Mouse (Mus musculus) stomach, embryonic 14.5 days (tissue): Measurements from ENCODE around the gene Gbp2. TPM values are rescaled to one million over a fixed set of nuclear protein-coding genes. Genes with fewer than 3 reads are reported as not detected.
A peak's percentile ranks its signal among the peaks of the same experiment; 100 is the strongest.
"Not testable (repeated sequence)": the region's sequence is repeated elsewhere in the genome, so short reads cannot be mapped to it uniquely, and the experiment has no call there.

Experiments
- ATAC-seq: fragments of 200-750 bp; cut with Nextera tagmentation; 2 replicates; pipeline ENCODE4 v1.8.0; 2017; ENCODE audit warnings: low read depth, moderate TSS enrichment; ENCODE audit not compliant: insufficient number of reproducible peaks, insufficient read depth, low FRiP score
- H3K27ac ChIP-seq: fragments of 300-500 bp; sonication (generic); 2 replicates; pipeline ENCODE4 v1.5.1; 2014; ENCODE audit warnings: mild to moderate bottlenecking, low read length, moderate library complexity, mixed read lengths
- H3K27me3 ChIP-seq: fragments of 300-500 bp; sonication (generic); 2 replicates; pipeline ENCODE4 v1.6.1; 2014; ENCODE audit warnings: low read length, control low read depth, mixed read lengths; ENCODE audit not compliant: control insufficient read depth, insufficient read depth
- H3K36me3 ChIP-seq: fragments of 300-500 bp; sonication (generic); 2 replicates; pipeline ENCODE4 v1.6.1; 2014; ENCODE audit warnings: mild to moderate bottlenecking, control low read depth, low read length, moderate library complexity, mixed read lengths; ENCODE audit not compliant: control insufficient read depth, insufficient read depth
- H3K4me1 ChIP-seq: fragments of 300-500 bp; sonication (generic); 2 replicates; pipeline ENCODE4 v1.6.1; 2014; ENCODE audit warnings: low read length, control low read depth, mixed read lengths; ENCODE audit not compliant: control insufficient read depth, insufficient read depth
- H3K4me2 ChIP-seq: fragments of 300-500 bp; sonication (generic); replicated peaks from 2 replicates; pipeline ENCODE4 v1.6.1; 2014; ENCODE audit warnings: low read depth, low read length, control low read depth
- H3K4me3 ChIP-seq: fragments of 300-500 bp; sonication (generic); 2 replicates; pipeline ENCODE4 v1.5.1; 2014; ENCODE audit warnings: low read depth, low read length, control low read depth
- H3K9ac ChIP-seq: fragments of 300-500 bp; sonication (generic); replicated peaks from 2 replicates; pipeline ENCODE4 v1.6.1; 2014; ENCODE audit warnings: low read depth, mild to moderate bottlenecking, control low read depth, low read length, moderate library complexity, mixed read lengths
- H3K9me3 ChIP-seq: fragments of 300-500 bp; sonication (generic); 2 replicates; pipeline ENCODE4 v1.6.1; 2016; ENCODE audit warnings: low read depth, low read length, control low read depth; ENCODE audit not compliant: control insufficient read depth
- WGBS: fragments of 180-500 bp; shearing (Covaris S2); extraction: QIAGEN DNeasy Blood & Tissue Kit; methylation state at CpG from one replicate; pipeline ENCODE4 v1.1.7; 2014; 5-methylcytosine and 5-hydroxymethylcytosine counted together
- polyA plus RNA-seq: library from polyadenylated mRNA; unstranded; fragments of >200 nt; fragmentation: Nextera tagmentation; extraction: Ambion mirVana; gene quantifications from 2 replicates; pipeline ENCODE4 v1.2.1, GENCODE M21; 2014

Gbp2 gene
- polyA plus RNA-seq, 1 experiment from 2014 or later: 3.7 TPM

DNA sequence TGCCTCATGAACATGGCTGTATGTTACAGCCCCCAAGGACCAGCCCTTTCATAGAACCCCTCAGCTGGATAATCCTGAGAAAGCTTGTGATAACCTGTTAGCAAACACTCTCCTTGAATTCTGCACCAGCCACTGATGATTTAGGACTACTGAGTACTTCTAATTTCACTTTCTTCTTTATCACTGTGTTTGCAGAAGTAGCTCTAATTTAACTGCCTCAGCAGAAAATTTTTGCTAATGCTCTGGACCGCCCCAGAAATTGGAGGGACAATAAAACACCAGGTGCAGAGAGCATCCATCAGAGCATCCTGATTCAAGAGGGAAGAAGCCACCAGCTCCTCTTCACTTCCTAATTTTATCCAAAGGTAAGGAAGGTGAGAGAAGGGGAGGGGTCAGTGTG is 25.9 kb upstream of the Gbp2 start, which contains the start of gene Gbp2b:
TSS of gene Gbp2b (plus strand) at position 301 of the 400 bp plus-strand sequence.
- Histone ChIP-seq H3K4me2 (no peak within 1 kb of the TSS), H3K36me3 (no peaks in the 10 kb centered on the region), H3K9me3 (no peaks in the 10 kb centered on the region), H3K4me1 (no peaks in the 10 kb centered on the region), H3K4me3 (no peak within 1 kb of the TSS), H3K27me3 (no peaks in the 10 kb centered on the region), H3K27ac (no peak within 1 kb of the TSS), H3K9ac (no peak within 1 kb of the TSS)
- no peak for ATAC-seq
- WGBS: 69% methylated on average over 1 of the region's 1 CpGs

DNA sequence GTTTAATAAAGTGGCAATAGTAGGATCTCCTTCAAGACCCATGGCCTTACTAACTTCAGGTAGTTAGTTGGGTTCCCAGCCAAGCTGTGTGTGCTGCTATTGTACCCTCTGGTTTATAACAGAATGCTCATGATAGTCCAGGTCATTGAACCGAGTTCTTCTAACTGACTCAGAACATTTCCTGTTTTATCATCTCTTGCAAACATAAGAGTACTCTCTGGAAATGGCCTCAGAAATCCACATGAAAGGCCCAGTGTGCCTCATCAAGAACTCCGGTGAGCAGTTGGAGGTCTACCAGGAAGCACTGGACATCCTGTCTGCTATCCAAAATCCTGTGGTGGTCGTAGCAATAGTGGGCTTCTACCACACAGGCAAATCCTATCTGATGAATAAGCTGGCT is 22.5 kb upstream of the Gbp2 start:
- Histone ChIP-seq H3K9ac (no peak overlapping the region), H3K4me3 (no peak overlapping the region), H3K27me3 (no peaks in the 10 kb centered on the region), H3K36me3 (no peaks in the 10 kb centered on the region), H3K4me2 (no peak overlapping the region), H3K4me1 (no peaks in the 10 kb centered on the region), H3K27ac (no peak overlapping the region), H3K9me3 (no peaks in the 10 kb centered on the region)
- no peak for ATAC-seq
- 75% methylated on average over 3 of the region's 3 CpGs for whole genome bisulfite sequencing

- H3K9ac ChIP-seq: no peak overlapping the region
- no peaks in the 10 kb centered on the region for H3K4me1 ChIP-seq
- no peak overlapping the region for H3K27ac ChIP-seq
- H3K9me3 ChIP-seq: no peaks in the 10 kb centered on the region
- no peak overlapping the region for H3K4me3 ChIP-seq
- H3K4me2 ChIP-seq: no peak overlapping the region
- H3K36me3 ChIP-seq: no peaks in the 10 kb centered on the region
- no peaks in the 10 kb centered on the region for H3K27me3 ChIP-seq
- ATAC-seq: no peak
Measured at GRCm38 (mm10) chr3:142601675-142602074, 18.7 kb upstream of the Gbp2 start.

- Histone ChIP-seq H3K27ac (no peak overlapping the region), H3K36me3 (no peaks in the 10 kb centered on the region), H3K9me3 (no peaks in the 10 kb centered on the region), H3K4me3 (no peak overlapping the region), H3K27me3 (no peaks in the 10 kb centered on the region), H3K9ac (no peak overlapping the region), H3K4me1 (no peaks in the 10 kb centered on the region), H3K4me2 (no peak overlapping the region)
- 87% methylated on average over 3 of the region's 3 CpGs for WGBS
- no peak for ATAC-seq
Measured at GRCm38 (mm10) chr3:142618658-142619057, 1.7 kb upstream of the Gbp2 start.

GRCm38 (mm10) chr3:142619606-142620005 is 796 bp upstream of the Gbp2 start:
- WGBS: 50% methylated on average over 1 of the region's 1 CpGs
- no peak overlapping the region for H3K4me2 ChIP-seq
- H3K27me3 ChIP-seq: no peaks in the 10 kb centered on the region
- ATAC-seq: no peak
- no peaks in the 10 kb centered on the region for H3K36me3 ChIP-seq
- H3K4me1 ChIP-seq: no peaks in the 10 kb centered on the region
- H3K9me3 ChIP-seq: no peaks in the 10 kb centered on the region
- H3K27ac ChIP-seq: no peak overlapping the region
- H3K4me3 ChIP-seq: no peak overlapping the region
- H3K9ac ChIP-seq: no peak overlapping the region

DNA sequence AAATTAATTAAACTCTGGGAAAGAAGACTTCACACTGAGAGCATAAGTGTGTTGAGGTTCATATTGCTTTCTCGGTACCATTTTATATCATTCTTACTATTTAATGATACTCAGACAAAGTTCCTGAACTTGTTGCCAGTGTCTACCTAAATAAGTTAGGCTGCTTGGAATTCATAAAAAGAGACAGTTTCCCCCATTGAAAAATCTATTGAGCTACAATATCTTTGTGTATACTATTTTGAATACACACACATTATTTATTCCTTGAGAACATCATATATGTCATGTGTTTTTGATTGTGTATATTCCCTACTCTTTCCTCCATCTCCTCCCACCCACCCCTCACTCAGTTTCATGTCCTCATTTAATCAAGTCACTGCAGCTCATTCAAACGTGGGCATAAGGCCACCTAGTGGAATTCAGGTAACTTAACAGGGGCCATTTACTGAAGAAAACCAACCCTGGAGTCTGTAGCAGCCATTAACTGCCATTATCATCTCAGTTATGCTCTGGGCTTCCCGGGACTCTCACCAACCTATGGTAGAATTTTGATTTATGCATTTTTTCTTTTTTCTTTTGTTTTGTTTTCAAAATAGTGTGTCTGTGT is 657 bp downstream of the Gbp2 start:
- Histone ChIP-seq H3K9ac (no peak overlapping the region), H3K4me3 (no peak overlapping the region), H3K36me3 (no peaks in the 10 kb centered on the region), H3K4me2 (peak overlapping the region; percentile 33), H3K27ac (no peak overlapping the region; the same call in 1 of the 2 replicates), H3K27me3 (no peaks in the 10 kb centered on the region), H3K4me1 (no peaks in the 10 kb centered on the region), H3K9me3 (no peaks in the 10 kb centered on the region)
- ATAC-seq: no peak
- WGBS: 54% methylated on average over 3 of the region's 3 CpGs

GRCm38 (mm10) chr3:142630385-142630784 is 10.0 kb downstream of the Gbp2 start:
- H3K36me3 ChIP-seq: no peaks in the 10 kb centered on the region
- no peak overlapping the region for H3K27ac ChIP-seq
- H3K27me3 ChIP-seq: no peaks in the 10 kb centered on the region
- 69% methylated on average over 8 of the region's 8 CpGs for WGBS
- H3K9ac ChIP-seq: no peak overlapping the region
- no peak for ATAC-seq
- H3K4me2 ChIP-seq: no peak overlapping the region
- H3K9me3 ChIP-seq: no peaks in the 10 kb centered on the region
- H3K4me1 ChIP-seq: no peaks in the 10 kb centered on the region
- no peak overlapping the region for H3K4me3 ChIP-seq

DNA sequence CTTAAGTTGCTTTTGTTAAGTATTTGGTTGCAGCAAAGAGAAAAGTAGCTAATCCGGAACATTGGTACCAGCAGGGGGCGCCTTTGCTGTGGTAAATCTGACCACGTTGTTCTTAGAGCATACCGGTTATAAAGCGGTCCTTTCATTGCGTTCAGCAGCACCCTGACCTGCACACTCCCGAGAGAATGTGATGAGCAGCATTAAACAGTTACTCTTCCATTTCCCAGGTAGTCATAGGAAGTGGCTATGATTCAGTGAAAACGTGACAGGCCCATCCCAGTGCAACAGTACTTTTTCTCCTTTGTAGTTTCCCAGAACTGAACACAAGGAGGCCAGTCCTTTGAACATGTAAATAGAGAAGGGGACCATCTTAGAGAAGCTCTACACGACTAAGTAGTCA is 19.8 kb downstream of the Gbp2 start:
- no peaks in the 10 kb centered on the region for H3K9me3 ChIP-seq
- no peak overlapping the region for H3K4me2 ChIP-seq
- H3K36me3 ChIP-seq: no peaks in the 10 kb centered on the region
- H3K27ac ChIP-seq: no peak overlapping the region
- H3K4me1 ChIP-seq: no peaks in the 10 kb centered on the region
- H3K4me3 ChIP-seq: no peak overlapping the region
- no peak for ATAC-seq
- H3K27me3 ChIP-seq: no peaks in the 10 kb centered on the region
- 6% methylated on average over 9 of the region's 9 CpGs for WGBS
- no peak overlapping the region for H3K9ac ChIP-seq

GRCm38 (mm10) chr3:142645949-142646348 is 25.5 kb downstream of the Gbp2 start:
- not testable (repeated sequence) for H3K27me3 ChIP-seq, H3K4me2 ChIP-seq, H3K4me1 ChIP-seq, H3K9ac ChIP-seq, ATAC-seq, H3K4me3 ChIP-seq, H3K9me3 ChIP-seq, H3K36me3 ChIP-seq, H3K27ac ChIP-seq
- WGBS: 11% methylated on average over 2 of the region's 2 CpGs
